Mouse (Mus musculus): ENCODE measurements around the gene Gm45837.

- TF ChIP-seq CHD2 (IDR thresholded peaks at IDR 0.05; ENCODE audit: low read depth, low read length) = no peak
- no peak for TF ChIP-seq ZC3H11A (IDR thresholded peaks at IDR 0.05; ENCODE audit: borderline replicate concordance, low read depth, low read length)
These were observed 25.4 kb upstream of the Gm45837 start for GRCm38 (mm10) chr7:101385331-101385733.

Measured in ES-E14 (cell line).